Mouse (Mus musculus) MEL (cell line): ENCODE results near the gene Epha3. TPM values are rescaled to one million over a fixed set of nuclear protein-coding genes. Genes with fewer than 3 reads are reported as not detected.

Experiments
- DNase-seq: peaks from one replicate; pipeline ENCODE4 v3.0.0; 2011; ENCODE audit warnings: low read depth, low spot score
- H3K27ac ChIP-seq: 2 replicates; pipeline ENCODE4 v1.5.1; 2012; ENCODE audit warnings: low read depth, mild to moderate bottlenecking, control low read depth, low read length, moderate library complexity; ENCODE audit not compliant: control insufficient read depth
- H3K27me3 ChIP-seq, 2 experiments: fragments of 150-350 bp in 1 of 2; sonication (generic) in 1 of 2; 2 replicates each; pipeline ENCODE4 v1.6.1; 2012; ENCODE audit warnings: low read length in 2 of 2, mild to moderate bottlenecking in 2 of 2, improper control_type of control experiment in 1 of 2, moderate library complexity in 1 of 2; ENCODE audit not compliant: insufficient read depth in 2 of 2, control insufficient read depth in 1 of 2
- H3K36me3 ChIP-seq, 2 experiments: 2 replicates each; pipeline ENCODE4 v1.6.1; 2012 to 2014; ENCODE audit warnings: low read length in 2 of 2, improper control_type of control experiment in 1 of 2, inconsistent platforms in 1 of 2, mild to moderate bottlenecking in 1 of 2; ENCODE audit not compliant: insufficient read depth in 2 of 2, control insufficient read depth in 1 of 2
- H3K4me1 ChIP-seq, 2 experiments: fragments of 150-350 bp in 1 of 2; sonication (generic) in 1 of 2; 2 replicates each; pipeline ENCODE4 v1.6.1; 2012; ENCODE audit warnings: low read length in 2 of 2, improper control_type of control experiment in 1 of 2, mild to moderate bottlenecking in 1 of 2; ENCODE audit not compliant: insufficient read depth in 2 of 2, control insufficient read depth in 1 of 2
- H3K4me3 ChIP-seq, 2 experiments: fragments of 150-350 bp in 1 of 2; sonication (generic) in 1 of 2; 2 replicates each; pipeline ENCODE4 v1.5.1; 2012; ENCODE audit warnings: low read depth in 2 of 2, low read length in 2 of 2, mild to moderate bottlenecking in 2 of 2, moderate library complexity in 2 of 2, control low read depth in 1 of 2, improper control_type of control experiment in 1 of 2; ENCODE audit not compliant: control insufficient read depth in 1 of 2, insufficient read depth in 1 of 2
- H3K79me2 ChIP-seq: 2 replicates; pipeline ENCODE4 v1.6.1; 2012; ENCODE audit warnings: mild to moderate bottlenecking, low read length, moderate library complexity; ENCODE audit not compliant: control insufficient read depth, poor library complexity, insufficient read depth
- H3K9ac ChIP-seq: 2 replicates; pipeline ENCODE4 v1.6.1; 2012; ENCODE audit warnings: low read depth, mild to moderate bottlenecking, control low read depth, low read length, moderate library complexity; ENCODE audit not compliant: control insufficient read depth, poor library complexity, severe bottlenecking
- H3K9me3 ChIP-seq: fragments of 150-350 bp; sonication (generic); replicated peaks from 2 replicates; pipeline ENCODE4 v1.6.1; 2012; ENCODE audit warnings: mild to moderate bottlenecking, low read length, improper control_type of control experiment, moderate library complexity; ENCODE audit not compliant: insufficient read depth
- EP300 ChIP-seq, 2 experiments: IDR thresholded peaks; 2 replicates each; pipeline ENCODE4 v1.6.1; 2011; ENCODE audit warnings: improper control_type of control experiment in 2 of 2, low read length in 2 of 2, low read depth in 1 of 2, mild to moderate bottlenecking in 1 of 2
- KAT2A ChIP-seq: conservative IDR thresholded peaks from 2 replicates; pipeline ENCODE4 v1.6.1; 2012; ENCODE audit warnings: low read depth, low read length, improper control_type of control experiment, inconsistent platforms
- MAFK ChIP-seq: IDR thresholded peaks from 2 replicates; pipeline ENCODE4 v1.6.1; 2011; ENCODE audit warnings: low read depth, mild to moderate bottlenecking, low read length, improper control_type of control experiment, borderline replicate concordance
- MAZ ChIP-seq: IDR thresholded peaks from 2 replicates; pipeline ENCODE4 v1.6.1; 2012; ENCODE audit warnings: low read depth, mild to moderate bottlenecking, inconsistent platforms, low read length, improper control_type of control experiment
- MEF2A ChIP-seq: IDR thresholded peaks from 2 replicates; pipeline ENCODE4 v1.6.1; 2014; ENCODE audit warnings: low read depth, mild to moderate bottlenecking, inconsistent platforms, low read length, improper control_type of control experiment; ENCODE audit not compliant: poor library complexity, insufficient replicate concordance, severe bottlenecking; ENCODE audit errors: extremely low read depth
- MYC ChIP-seq: IDR thresholded peaks from 2 replicates; pipeline ENCODE4 v1.6.1; 2011; ENCODE audit warnings: low read depth, mild to moderate bottlenecking, low read length, improper control_type of control experiment, moderate library complexity
- POLR2A ChIP-seq, 2 experiments: IDR thresholded peaks; 2 replicates each; pipeline ENCODE4 v1.6.1; 2011 to 2012; ENCODE audit warnings: low read length in 2 of 2, mild to moderate bottlenecking in 2 of 2, control low read depth in 1 of 2, improper control_type of control experiment in 1 of 2, low read depth in 1 of 2, moderate library complexity in 1 of 2; ENCODE audit not compliant: control insufficient read depth in 1 of 2, insufficient read depth in 1 of 2, poor library complexity in 1 of 2
- POLR2AphosphoS2 ChIP-seq: IDR thresholded peaks from 2 replicates; pipeline ENCODE4 v1.6.1; 2011; ENCODE audit warnings: low read length, improper control_type of control experiment
- SMC3 ChIP-seq: IDR thresholded peaks from 2 replicates; pipeline ENCODE4 v1.6.1; 2011; ENCODE audit warnings: low read depth, low read length, improper control_type of control experiment
- UBTF ChIP-seq: IDR thresholded peaks from 2 replicates; pipeline ENCODE4 v1.6.1; 2012; ENCODE audit warnings: low read depth, mild to moderate bottlenecking, inconsistent platforms, low read length, improper control_type of control experiment, moderate library complexity, borderline replicate concordance; ENCODE audit not compliant: insufficient read depth
- ZC3H11A ChIP-seq: IDR thresholded peaks from 2 replicates; pipeline ENCODE4 v1.6.1; 2012; ENCODE audit warnings: low read depth, mild to moderate bottlenecking, inconsistent platforms, low read length, improper control_type of control experiment
- ZKSCAN1 ChIP-seq: IDR thresholded peaks from 2 replicates; pipeline ENCODE4 v1.6.1; 2012; ENCODE audit warnings: low read depth, mild to moderate bottlenecking, inconsistent platforms, low read length, improper control_type of control experiment, moderate library complexity
- polyA plus RNA-seq, 2 experiments: library from polyadenylated mRNA; stranded (reverse) in 1 of 2; unstranded in 1 of 2; fragments of >175 nt in 1 of 2; fragments of >200 nt in 1 of 2; gene quantifications; 2 replicates each; pipeline versions ENCODE4 v1.2.1 to v1.2.4; 2012; ENCODE audit warnings: low replicate concordance in 2 of 2, low read depth in 1 of 2; ENCODE audit not compliant: insufficient read length in 2 of 2, insufficient read depth in 1 of 2, missing spikeins in 1 of 2
- total RNA-seq: library from RNA; depleted of rRNA; stranded (reverse); fragments of 300-350 nt; gene quantifications from 2 replicates; pipeline ENCODE4 v1.2.3, GENCODE M21; 2012

Gene Epha3
- total and polyA plus RNA-seq, 3 experiments = not detected

DNA sequence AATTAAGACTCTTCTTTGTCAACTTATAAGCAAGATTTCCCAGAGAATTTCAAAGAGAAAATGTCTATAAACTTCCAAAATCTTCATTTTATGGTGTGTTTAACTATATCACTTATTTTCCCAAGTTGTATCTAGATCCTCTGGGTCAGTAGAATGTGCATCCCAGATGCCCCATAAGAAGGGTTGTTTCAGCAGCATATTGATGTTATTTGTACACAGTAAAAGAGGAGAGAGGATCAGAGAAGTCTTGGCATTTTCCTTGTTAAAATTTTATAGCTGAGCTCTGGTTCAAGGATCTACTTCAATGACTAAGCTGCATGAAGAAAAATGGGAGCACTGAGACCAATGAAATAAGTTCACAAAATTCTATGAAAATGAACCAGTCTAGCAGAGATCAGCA lies 324.5 kb downstream of the Epha3 start:
- no peak for TF ChIP-seq MYC
- no peak for TF ChIP-seq EP300 (IDR thresholded peaks at IDR 0.05; ENCODE audit: low read depth in 1 of 2, low read length in 2 of 2)
- no peak for TF ChIP-seq POLR2AphosphoS2
- Histone ChIP-seq H3K9me3 (no peaks in the 10 kb centered on the region), H3K36me3 (no peaks in the 10 kb centered on the region), H3K27ac (no peak overlapping the region), H3K27me3 (no peaks in the 10 kb centered on the region), H3K79me2 (no peaks in the 10 kb centered on the region), H3K4me3 (no peak overlapping the region), H3K9ac (no peak overlapping the region), H3K4me1 (no peaks in the 10 kb centered on the region)
- no peak for DNase-seq

DNA sequence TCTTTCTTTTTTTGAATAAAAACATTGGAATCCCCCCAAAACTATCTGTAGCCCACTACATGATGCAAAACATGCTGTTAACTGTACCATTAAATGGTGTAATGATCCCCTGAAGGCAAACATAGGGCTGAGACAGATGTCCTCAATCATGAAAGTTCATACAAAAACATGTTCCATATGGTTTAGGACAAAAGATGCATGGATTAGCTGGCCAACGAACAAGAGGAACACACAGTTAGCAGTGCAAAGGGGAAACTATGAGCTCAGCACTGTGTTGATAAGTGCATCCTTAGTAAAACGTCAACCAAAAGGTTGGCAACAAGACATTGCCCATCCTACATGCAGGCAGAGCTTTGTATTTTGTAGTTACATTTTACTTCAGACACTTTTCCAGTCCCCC lies 335.2 kb downstream of the Epha3 start:
- Histone ChIP-seq H3K4me3 (no peak overlapping the region), H3K79me2 (no peaks in the 10 kb centered on the region)

DNA sequence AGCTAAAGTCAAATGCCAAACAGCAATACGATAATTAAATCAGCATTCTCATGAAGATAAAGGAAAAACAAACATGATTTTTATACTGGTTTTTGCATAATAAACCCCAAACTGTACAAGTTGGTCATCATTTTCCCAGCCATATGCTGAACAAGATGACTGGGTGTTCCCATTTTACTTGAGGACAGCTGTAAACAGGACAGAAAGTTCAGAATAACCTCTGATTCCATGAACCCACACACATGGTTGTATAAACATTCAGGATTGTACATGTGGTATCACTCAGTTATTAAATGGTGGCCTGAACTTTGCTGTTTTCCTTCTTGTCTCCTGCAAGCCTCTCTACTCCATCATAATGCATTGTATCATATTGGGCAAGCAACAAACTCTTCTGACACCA lies 346.3 kb downstream of the Epha3 start:
- Histone ChIP-seq H3K27ac (no peak overlapping the region), H3K4me1 (no peaks in the 10 kb centered on the region), H3K79me2 (no peaks in the 10 kb centered on the region), H3K9ac (no peak overlapping the region), H3K27me3 (no peaks in the 10 kb centered on the region), H3K4me3 (no peak overlapping the region), H3K36me3 (no peaks in the 10 kb centered on the region), H3K9me3 (no peaks in the 10 kb centered on the region)
- DNase-seq = no peak
- TF ChIP-seq KAT2A (no peak), POLR2A (IDR thresholded peaks at IDR 0.05; ENCODE audit: control insufficient read depth in 1 of 2, insufficient read depth in 1 of 2, low read depth in 1 of 2, low read length in 2 of 2, poor library complexity in 1 of 2) (no peak), MEF2A (no peak), ZC3H11A (no peak), MAZ (no peak), ZKSCAN1 (no peak), SMC3 (no peak)

More for the DNA sequence above, 335.2 kb downstream of the Epha3 start:
- Histone ChIP-seq H3K27ac (no peak overlapping the region), H3K27me3 (no peaks in the 10 kb centered on the region), H3K9me3 (no peaks in the 10 kb centered on the region), H3K9ac (no peak overlapping the region), H3K36me3 (no peaks in the 10 kb centered on the region), H3K4me1 (no peaks in the 10 kb centered on the region)
- DNase-seq = no peak
- no peak for TF ChIP-seq ZKSCAN1
- TF ChIP-seq MAFK = no peak
- no peak for TF ChIP-seq UBTF
